Comparison of ENCODE assay signal across 8 mouse cellular contexts in genomic region chr8:84638555-84639161, GRCm38 (mm10). TPM values are rescaled to one million over a fixed set of nuclear protein-coding genes. Genes with fewer than 3 reads are reported as not detected.
A peak's percentile ranks its signal among the peaks of the same experiment; 100 is the strongest.
DNase-seq lines count a peak whose midpoint lies in the region; ATAC-seq and TF ChIP-seq lines count a peak whose summit lies in the region.

No protein-coding gene starts in this region.

- no peaks in the 10 kb centered on the region for H3K9me3 ChIP-seq in forebrain, embryonic 14.5 days (replicated peaks; ENCODE audit: control insufficient read depth, low read length)
- no peaks in the 10 kb centered on the region for H3K9me3 ChIP-seq in intestine, embryonic 15.5 days
- no peaks in the 10 kb centered on the region for H3K9me3 ChIP-seq in stomach, embryonic 15.5 days

- H3K9ac ChIP-seq in forebrain, embryonic 14.5 days (ENCODE audit: low read length), result peak overlapping the region; percentile 70
- peak overlapping the region; percentile 61 for H3K9ac ChIP-seq in intestine, embryonic 15.5 days
- peak overlapping the region; percentile 60 for H3K9ac ChIP-seq in stomach, embryonic 15.5 days

- H3K4me3 ChIP-seq in kidney, adult 2 months (ENCODE audit: insufficient read depth, low read depth, low read length), result peak overlapping the region; percentile 88
- H3K4me3 ChIP-seq in bone marrow, adult 2 months (replicated peaks; ENCODE audit: control insufficient read depth, low read depth, low read length), result peak overlapping the region; percentile 99
- peak overlapping the region; percentile 40 for H3K4me3 ChIP-seq in forebrain, embryonic 14.5 days (ENCODE audit: low read depth, low read length)
- H3K4me3 ChIP-seq in intestine, embryonic 15.5 days (replicated peaks), result peak overlapping the region; percentile 54
- peak overlapping the region; percentile 55 for H3K4me3 ChIP-seq in stomach, embryonic 15.5 days (replicated peaks)

- no peaks in the 10 kb centered on the region for H3K27me3 ChIP-seq in kidney, adult 2 months (replicated peaks; ENCODE audit: control insufficient read depth, insufficient read depth, low read length)
- H3K27me3 ChIP-seq in forebrain, embryonic 14.5 days (replicated peaks; ENCODE audit: control insufficient read depth, insufficient read depth, low read length), result no peaks in the 10 kb centered on the region
- H3K27me3 ChIP-seq in intestine, embryonic 15.5 days (replicated peaks), result no peaks in the 10 kb centered on the region
- no peaks in the 10 kb centered on the region for H3K27me3 ChIP-seq in stomach, embryonic 15.5 days (replicated peaks)

- H3K27ac ChIP-seq in kidney, adult 2 months (ENCODE audit: insufficient read depth, low read depth, low read length), result no peak overlapping the region
- H3K27ac ChIP-seq in bone marrow, adult 2 months (ENCODE audit: control insufficient read depth, insufficient read depth, low read depth, low read length, poor library complexity), result peak overlapping the region; percentile 86
- peak overlapping the region; percentile 91 for H3K27ac ChIP-seq in forebrain, embryonic 14.5 days (ENCODE audit: low read depth, low read length)
- peak overlapping the region; percentile 89 for H3K27ac ChIP-seq in intestine, embryonic 15.5 days
- peak overlapping the region; percentile 92 for H3K27ac ChIP-seq in stomach, embryonic 15.5 days

- no peaks in the 10 kb centered on the region for H3K36me3 ChIP-seq in kidney, adult 2 months (ENCODE audit: control insufficient read depth, insufficient read depth, low read length)
- no peaks in the 10 kb centered on the region for H3K36me3 ChIP-seq in forebrain, embryonic 14.5 days (ENCODE audit: control insufficient read depth, insufficient read depth, low read length)
- H3K36me3 ChIP-seq in intestine, embryonic 15.5 days, result no peaks in the 10 kb centered on the region
- no peaks in the 10 kb centered on the region for H3K36me3 ChIP-seq in stomach, embryonic 15.5 days

- H3K4me2 ChIP-seq in forebrain, embryonic 14.5 days (ENCODE audit: low read length), result peak overlapping the region; percentile 68
- peak overlapping the region; percentile 85 for H3K4me2 ChIP-seq in intestine, embryonic 15.5 days (replicated peaks)
- H3K4me2 ChIP-seq in stomach, embryonic 15.5 days, result peak overlapping the region; percentile 88

- TF ChIP-seq POLR2A in kidney, adult 2 months (IDR thresholded peaks at IDR 0.05; ENCODE audit: low read depth, low read length), result no peak
- TF ChIP-seq POLR2A in bone marrow, adult 2 months (IDR thresholded peaks at IDR 0.05; ENCODE audit: borderline replicate concordance, control insufficient read depth, low read depth, low read length), result 0 out of 2 replicates have a peak, but pooled peaks have one; percentile 23

- 2% methylated on average over 47 of the region's 52 CpGs for WGBS in kidney, adult 2 months
- under 1% methylated on average over 50 of the region's 52 CpGs for WGBS in bone marrow, adult 2 months
- WGBS in forebrain, embryonic 14.5 days, result under 1% methylated on average over 46 of the region's 52 CpGs
- WGBS in intestine, embryonic 15.5 days, result under 1% methylated on average over 52 of the region's 52 CpGs
- under 1% methylated on average over 49 of the region's 52 CpGs for WGBS in stomach, embryonic 15.5 days

- TF ChIP-seq CTCF in kidney, adult 2 months (conservative IDR thresholded peaks at IDR 0.05; ENCODE audit: insufficient read depth, insufficient read length, low read depth, low read length), result no peak
- TF ChIP-seq CTCF in bone marrow, adult 2 months (IDR thresholded peaks at IDR 0.05; ENCODE audit: control insufficient read depth, insufficient read depth, low read length), result no peak

- peak; percentile 26 for DNase-seq in kidney, adult 2 months
- no peak for DNase-seq in kidney, postnatal 14 days
- peak; percentile 17 for DNase-seq in forebrain, embryonic 14.5 days (ENCODE audit: low spot score)
- DNase-seq in layer of hippocampus, adult 18-20 months (ENCODE audit: low spot score in 2 of 2), result no peak

- peak; percentile 33 for ATAC-seq in forebrain, embryonic 14.5 days
- ATAC-seq in intestine, embryonic 15.5 days, result peak; percentile 42
- ATAC-seq in megakaryocyte, adult 5-6 weeks (ENCODE audit: poor library complexity, severe bottlenecking), result 0 out of 2 replicates have a peak, but pooled peaks have one; percentile 6
- ATAC-seq in stomach, embryonic 15.5 days (ENCODE audit: insufficient read depth, low FRiP score, low read depth), result no peak; the same call in 1 of the 2 replicates

- H3K4me1 ChIP-seq in kidney, adult 2 months (ENCODE audit: control insufficient read depth, insufficient read depth, low read length), result 0 out of 2 replicates have a peak, but pooled peaks cover 4% of the 10 kb centered on the region
- no peaks in the 10 kb centered on the region for H3K4me1 ChIP-seq in bone marrow, adult 2 months (ENCODE audit: control insufficient read depth, insufficient read depth, low read length)
- peaks cover 10% of the 10 kb centered on the region for H3K4me1 ChIP-seq in forebrain, embryonic 14.5 days (ENCODE audit: control insufficient read depth, insufficient read depth, low read length)
- H3K4me1 ChIP-seq in intestine, embryonic 15.5 days (replicated peaks), result peaks cover 34% of the 10 kb centered on the region
- peaks cover 21% of the 10 kb centered on the region for H3K4me1 ChIP-seq in stomach, embryonic 15.5 days

RNA-seq across cellular contexts. Expression of gene Ier2, which starts 24.0 kb away (rescaled TPM):
- polyA plus RNA-seq in kidney, adult 2 months (2012; rRNA removed), result 5.7 and 7.3 TPM in 2 replicates
- 13.2 and 49.9 TPM in 2 replicates for polyA plus RNA-seq in bone marrow, adult 2 months (2011; ENCODE audit: insufficient read depth, insufficient read length, low replicate concordance, missing spikeins)
- 26.5 and 29.3 TPM in 2 replicates for polyA plus RNA-seq in forebrain, embryonic 14.5 days (2014; fragmentation: Nextera tagmentation; extraction: Ambion mirVana)
- polyA plus RNA-seq in intestine, embryonic 15.5 days (2015; fragmentation: Nextera tagmentation; extraction: Ambion mirVana), result 84.2 and 85.5 TPM in 2 replicates
- total RNA-seq in megakaryocyte, adult 5-6 weeks (2015), result 86.1 and 87.5 TPM in 2 replicates
- 62.7 and 65.3 TPM in 2 replicates for total RNA-seq in megakaryocyte, adult 5-6 weeks (2017)
- polyA plus RNA-seq in stomach, embryonic 15.5 days (2015; fragmentation: Nextera tagmentation; extraction: Ambion mirVana), result 86.4 and 90.3 TPM in 2 replicates
- total RNA-seq in layer of hippocampus, adult 18-20 months (2021), result 10 to 100 TPM in 1 of 2 experiments, 1 to 10 TPM in 1; 6.2 to 10.0 TPM

RNA-seq across cellular contexts. Expression of gene Trmt1, which starts 47.4 kb away (rescaled TPM):
- 73.7 and 98.9 TPM in 2 replicates for polyA plus RNA-seq in kidney, adult 2 months (2012; rRNA removed)
- polyA plus RNA-seq in bone marrow, adult 2 months (2011; ENCODE audit: insufficient read depth, insufficient read length, low replicate concordance, missing spikeins), result 78.9 and 134 TPM in 2 replicates
- 47.8 and 52.3 TPM in 2 replicates for polyA plus RNA-seq in forebrain, embryonic 14.5 days (2014; fragmentation: Nextera tagmentation; extraction: Ambion mirVana)
- polyA plus RNA-seq in intestine, embryonic 15.5 days (2015; fragmentation: Nextera tagmentation; extraction: Ambion mirVana), result 59.9 and 68.3 TPM in 2 replicates
- total RNA-seq in megakaryocyte, adult 5-6 weeks (2015), result 29.5 and 35.9 TPM in 2 replicates
- 37.6 and 40.4 TPM in 2 replicates for total RNA-seq in megakaryocyte, adult 5-6 weeks (2017)
- polyA plus RNA-seq in stomach, embryonic 15.5 days (2015; fragmentation: Nextera tagmentation; extraction: Ambion mirVana), result 56.2 and 63.9 TPM in 2 replicates
- total RNA-seq in layer of hippocampus, adult 18-20 months (2021), result 100 to 1,000 TPM in 1 of 2 experiments, 10 to 100 TPM in 1; 96.9 to 108 TPM

RNA-seq across cellular contexts. Expression of gene Nacc1, which starts 49.0 kb away (rescaled TPM):
- 85.8 and 93.9 TPM in 2 replicates for polyA plus RNA-seq in kidney, adult 2 months (2012; rRNA removed)
- polyA plus RNA-seq in bone marrow, adult 2 months (2011; ENCODE audit: insufficient read depth, insufficient read length, low replicate concordance, missing spikeins), result 14.6 and 26.2 TPM in 2 replicates
- 17.0 and 17.6 TPM in 2 replicates for polyA plus RNA-seq in forebrain, embryonic 14.5 days (2014; fragmentation: Nextera tagmentation; extraction: Ambion mirVana)
- polyA plus RNA-seq in intestine, embryonic 15.5 days (2015; fragmentation: Nextera tagmentation; extraction: Ambion mirVana), result 14.8 and 17.0 TPM in 2 replicates
- 42.8 and 43.0 TPM in 2 replicates for total RNA-seq in megakaryocyte, adult 5-6 weeks (2015)
- 31.8 and 36.8 TPM in 2 replicates for total RNA-seq in megakaryocyte, adult 5-6 weeks (2017)
- polyA plus RNA-seq in stomach, embryonic 15.5 days (2015; fragmentation: Nextera tagmentation; extraction: Ambion mirVana), result 15.8 and 17.4 TPM in 2 replicates
- total RNA-seq in layer of hippocampus, adult 18-20 months (2021), result 10 to 100 TPM; 94.8 to 95.5 TPM

Comparison
In these comparisons a context has a peak if more than half of its experiments do, and no peak if none do; other contexts are left out.
1. DNase-seq: peak in kidney, adult 2 months (single experiment) and forebrain, embryonic 14.5 days (single experiment); none in kidney, postnatal 14 days (single experiment) and layer of hippocampus, adult 18-20 months (0 of 2).
2. H3K4me3 ChIP-seq: peak in every context shown above with its lines; median percentile 99 in bone marrow, adult 2 months; 88 in kidney, adult 2 months; 55 in stomach, embryonic 15.5 days; 54 in intestine, embryonic 15.5 days; 40 in forebrain, embryonic 14.5 days.
3. Peak in every context shown above with its lines, with median percentiles within 50 percentile points of each other: H3K4me2 ChIP-seq and H3K9ac ChIP-seq.